Mouse (Mus musculus) olfactory bulb, adult 2 months (tissue): Measurements from ENCODE around the gene Irf9. TPM values are rescaled to one million over a fixed set of nuclear protein-coding genes. Genes with fewer than 3 reads are reported as not detected.

Experiments
- H3K27ac ChIP-seq: fragments of 200-500 bp; 2 replicates; pipeline ENCODE4 v1.5.1; 2012; ENCODE audit warnings: low read depth, low read length; ENCODE audit not compliant: insufficient read depth
- H3K4me1 ChIP-seq: fragments of 200-500 bp; 2 replicates; pipeline ENCODE4 v1.6.1; 2012; ENCODE audit warnings: low read length; ENCODE audit not compliant: control insufficient read depth, insufficient read depth
- H3K4me3 ChIP-seq: fragments of 200-500 bp; 2 replicates; pipeline ENCODE4 v1.5.1; 2012; ENCODE audit warnings: mild to moderate bottlenecking, low read depth, low read length, moderate library complexity; ENCODE audit not compliant: insufficient read depth
- CTCF ChIP-seq: fragments of 200-500 bp; IDR thresholded peaks from 2 replicates; pipeline ENCODE4 v1.5.1; 2012; ENCODE audit warnings: low read depth, mild to moderate bottlenecking, low read length, moderate library complexity; ENCODE audit not compliant: insufficient read depth
- POLR2A ChIP-seq: fragments of 200-500 bp; IDR thresholded peaks from 2 replicates; pipeline ENCODE4 v1.6.1; 2012; ENCODE audit warnings: mild to moderate bottlenecking, low read depth, low read length, moderate library complexity; ENCODE audit not compliant: insufficient read depth
- WGBS: fragments of 180-500 bp; shearing (Covaris S2); methylation state at CpG from one replicate; pipeline ENCODE4 v1.1.7; 2018; 5-methylcytosine and 5-hydroxymethylcytosine counted together
- polyA plus RNA-seq: library from polyadenylated mRNA; stranded (reverse); fragments of >200 nt; gene quantifications from 2 replicates; pipeline ENCODE4 v1.2.4, GENCODE M21; 2012; ENCODE audit warnings: low replicate concordance; ENCODE audit not compliant: missing spikeins, insufficient read depth, insufficient read length

The Irf9 gene
- polyA plus RNA-seq, result not detected in 2 replicates

DNA sequence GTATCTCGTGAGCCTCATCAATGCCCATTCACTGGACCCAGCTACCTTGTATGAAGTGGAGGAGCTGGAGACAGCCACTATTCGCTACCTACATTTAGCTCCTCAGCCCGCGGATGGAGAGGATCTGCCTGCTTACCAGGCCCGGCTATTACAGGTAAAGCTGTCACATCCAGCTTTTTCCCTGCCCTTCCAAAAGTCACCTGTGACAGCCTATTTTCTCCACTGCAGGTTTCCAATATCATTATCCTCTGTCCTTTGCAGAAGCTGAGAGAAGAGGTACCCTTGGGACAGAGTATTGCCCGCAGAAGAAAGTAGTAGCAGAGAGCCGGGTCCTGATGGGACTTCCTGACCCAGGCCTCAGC is at the start of gene Irf9:
Gene Irf9, plus strand, starts transcription at position 301 of the 362 bp plus-strand sequence.
- Histone ChIP-seq H3K27ac (peak within 1 kb of the TSS; percentile 56), H3K4me1 (peaks cover 8% of the 10 kb centered on the region), H3K4me3 (peak within 1 kb of the TSS; percentile 44)
- WGBS, result 84% methylated on average over 7 of the region's 7 CpGs
- TF ChIP-seq POLR2A (no peak), CTCF (no peak)

DNA sequence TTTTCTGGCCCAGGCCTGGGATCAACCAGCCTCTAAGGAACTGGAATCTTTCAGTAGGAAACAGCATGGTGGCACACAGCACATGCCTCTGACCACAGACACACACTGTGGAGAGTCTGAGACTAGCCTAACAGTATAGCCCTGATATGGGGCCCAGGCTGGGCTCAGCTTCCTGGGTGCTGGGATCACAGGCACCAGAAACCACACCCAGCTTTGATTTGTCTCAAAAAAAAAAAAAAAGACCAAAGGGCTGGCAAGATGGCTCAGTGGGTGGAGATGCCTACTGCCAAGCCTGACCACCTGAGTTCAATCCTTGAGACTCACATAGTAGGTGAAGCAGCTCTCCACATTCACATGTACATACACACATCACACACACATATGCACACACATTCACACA is 48.7 kb upstream of the Irf9 start:
- Histone ChIP-seq H3K4me3 (no peak overlapping the region), H3K27ac (peak overlapping the region; percentile 33; the same call in 1 of the 2 replicates), H3K4me1 (no peaks in the 10 kb centered on the region)
- TF ChIP-seq POLR2A (no peak), CTCF (no peak)

DNA sequence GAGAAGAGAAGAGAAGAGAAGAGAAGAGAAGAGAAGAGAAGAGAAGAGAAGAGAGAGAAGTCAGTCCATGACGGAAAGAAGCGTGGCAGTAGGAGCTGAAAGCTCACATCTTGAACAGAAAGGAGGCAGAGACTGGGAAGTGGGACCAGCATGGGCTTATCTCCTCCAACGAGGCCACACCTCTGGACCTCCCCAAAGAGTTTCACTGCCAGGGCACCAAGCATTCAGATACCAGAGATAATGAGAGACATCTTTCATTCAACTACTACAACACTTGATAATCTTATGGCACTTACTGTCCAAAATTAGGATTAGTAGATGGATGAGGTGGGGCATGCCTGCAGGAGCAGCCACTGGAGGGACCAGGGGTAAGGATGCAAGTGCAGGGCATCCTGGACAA is 47.6 kb upstream of the Irf9 start:
- no peak overlapping the region for H3K27ac ChIP-seq
- no peak overlapping the region for H3K4me3 ChIP-seq
- TF ChIP-seq POLR2A (no peak), CTCF (no peak)
- WGBS, result 76% methylated on average over 3 of the region's 3 CpGs
- H3K4me1 ChIP-seq, result no peaks in the 10 kb centered on the region

DNA sequence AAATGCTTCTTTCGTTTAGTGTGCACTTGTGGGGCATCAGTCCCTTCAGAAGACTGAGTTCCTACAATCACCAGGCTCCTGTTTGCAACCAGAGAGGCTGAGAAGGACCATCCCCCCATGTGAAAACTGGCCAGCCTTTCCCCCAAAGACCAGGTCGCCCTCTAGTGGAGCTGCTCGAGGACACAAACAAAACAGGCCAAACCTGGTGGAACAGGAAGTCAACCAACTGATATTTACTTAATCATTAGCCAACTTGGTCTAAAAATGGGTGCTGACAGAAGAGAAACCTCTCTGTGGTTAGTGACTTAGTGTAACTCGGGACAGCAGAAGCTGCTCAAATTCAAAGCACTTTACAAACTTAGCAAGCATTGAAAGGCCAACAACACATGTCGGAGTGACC is 46.4 kb upstream of the Irf9 start:
- Histone ChIP-seq H3K4me1 (peaks cover 7% of the 10 kb centered on the region), H3K4me3 (no peak overlapping the region), H3K27ac (no peak overlapping the region)
- WGBS, result 26% methylated on average over 5 of the region's 5 CpGs
- TF ChIP-seq CTCF (peak; percentile 45; the same call in 1 of the 2 replicates), POLR2A (no peak)

GRCm38 (mm10) chr14:55557587-55557986 is 45.8 kb upstream of the Irf9 start:
- TF ChIP-seq POLR2A (no peak), CTCF (no peak)
- peaks cover 8% of the 10 kb centered on the region for H3K4me1 ChIP-seq
- no peak overlapping the region for H3K27ac ChIP-seq
- no peak overlapping the region for H3K4me3 ChIP-seq
- 93% methylated on average over 3 of the region's 3 CpGs for WGBS

- Histone ChIP-seq H3K4me1 (peaks cover 8% of the 10 kb centered on the region), H3K4me3 (no peak overlapping the region), H3K27ac (no peak overlapping the region)
- 47% methylated on average over 6 of the region's 6 CpGs for WGBS
- TF ChIP-seq CTCF (no peak), POLR2A (no peak)
These were observed 44.5 kb upstream of the Irf9 start for GRCm38 (mm10) chr14:55558740-55559448.

DNA sequence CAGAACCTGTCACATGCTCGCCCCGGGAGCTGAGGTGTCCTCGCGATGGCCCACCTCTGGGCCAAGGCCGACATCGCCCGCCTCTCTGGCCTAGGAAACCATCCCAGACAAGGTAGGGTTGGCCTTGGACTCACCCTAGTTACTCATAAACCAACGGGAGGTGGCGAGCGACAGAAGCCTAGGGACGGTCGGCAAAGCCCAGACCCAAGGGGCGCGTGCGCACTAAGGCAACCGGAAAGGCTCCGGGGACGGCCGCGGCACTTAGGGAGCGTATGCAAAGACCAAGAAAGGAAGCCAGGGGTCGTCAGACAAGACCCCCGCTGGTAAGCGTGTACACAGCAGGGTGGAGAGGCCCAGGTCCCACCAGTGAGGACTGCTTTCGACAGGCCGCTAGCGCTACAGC is 43.6 kb upstream of the Irf9 start, which contains the start of gene Dcaf11:
Gene Dcaf11, plus strand, starts transcription at position 208 of the 403 bp plus-strand sequence.
- H3K4me3 ChIP-seq, result peak within 1 kb of the TSS; percentile 76
- H3K27ac ChIP-seq, result peak within 1 kb of the TSS; percentile 99
- peaks cover 8% of the 10 kb centered on the region for H3K4me1 ChIP-seq
- TF ChIP-seq POLR2A (no peak; the same call in 1 of the 2 replicates), CTCF (no peak)
- WGBS, result under 1% methylated on average over 27 of the region's 27 CpGs

DNA sequence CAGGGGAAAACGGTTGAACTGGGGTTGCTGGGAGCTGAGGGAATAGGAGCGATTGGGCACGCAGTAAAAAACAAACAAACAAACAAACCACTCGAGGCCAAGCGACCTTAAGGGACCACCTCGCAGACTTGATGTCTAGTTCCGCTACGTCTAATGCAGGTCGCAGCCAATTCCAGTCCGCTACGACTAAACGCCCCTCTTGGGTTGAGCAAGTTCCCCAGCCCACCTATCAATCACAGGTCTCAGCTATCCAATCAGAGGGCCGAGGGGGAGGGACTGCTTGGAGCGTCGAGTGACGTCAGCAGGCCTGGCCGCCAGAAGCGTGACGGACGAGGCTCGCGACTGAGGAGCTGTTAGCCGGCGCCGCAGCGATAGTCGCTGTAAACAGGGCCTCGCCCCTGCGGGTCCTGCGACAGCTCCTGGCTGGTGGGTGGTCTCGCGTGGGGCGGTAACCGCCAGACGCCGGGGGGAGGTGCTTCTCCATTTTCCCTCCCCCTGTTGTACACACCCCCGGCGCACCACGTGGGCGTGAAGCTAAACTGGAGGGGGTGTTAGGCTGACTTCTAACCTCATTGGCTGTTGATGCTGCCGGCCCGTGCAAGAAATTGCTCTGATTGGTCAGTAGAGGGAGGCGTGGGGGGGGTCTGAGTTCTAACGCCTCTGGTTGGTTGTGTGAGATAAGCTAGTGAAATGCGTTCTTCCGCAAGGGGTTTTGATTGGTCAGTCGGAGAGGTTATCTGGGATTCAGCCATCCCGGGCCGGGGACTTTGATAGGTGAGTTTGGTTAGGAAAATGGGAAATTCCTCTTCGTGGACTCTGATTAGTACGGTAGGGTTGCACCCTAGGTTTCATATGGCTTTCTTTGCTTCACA is 42.9 kb upstream of the Irf9 start, which contains the start of gene A730061H03Rik:
Gene A730061H03Rik, minus strand, starts transcription at position 205 of the 872 bp plus-strand sequence.
- peak within 1 kb of the TSS; percentile 99 for H3K27ac ChIP-seq
- H3K4me1 ChIP-seq, result peaks cover 8% of the 10 kb centered on the region
- WGBS, result under 1% methylated on average over 51 of the region's 51 CpGs
- peak within 1 kb of the TSS; percentile 76 for H3K4me3 ChIP-seq
- TF ChIP-seq POLR2A (peak; percentile 46; the same call in 1 of the 2 replicates), CTCF (no peak)

- no peak overlapping the region for H3K27ac ChIP-seq
- 85% methylated on average over 10 of the region's 10 CpGs for WGBS
- peaks cover 8% of the 10 kb centered on the region for H3K4me1 ChIP-seq
- H3K4me3 ChIP-seq, result no peak overlapping the region
- no peak for TF ChIP-seq CTCF
- no peak for TF ChIP-seq POLR2A
These were observed 41.5 kb upstream of the Irf9 start for GRCm38 (mm10) chr14:55561860-55562259.
